Mouse (Mus musculus) kidney, embryonic 15.5 days (tissue): ENCODE results near the gene Sestd1. TPM values are rescaled to one million over a fixed set of nuclear protein-coding genes. Genes with fewer than 3 reads are reported as not detected.

ENCODE experiments used
- ATAC-seq: fragments of 200-750 bp; cut with Nextera tagmentation; replicated peaks from 2 replicates; pipeline ENCODE4 v1.8.0; 2017; ENCODE audit warnings: moderate TSS enrichment; ENCODE audit not compliant: low FRiP score
- H3K27ac ChIP-seq: fragments of 300-500 bp; sonication (generic); 2 replicates; pipeline ENCODE4 v1.5.1; 2015; ENCODE audit warnings: mild to moderate bottlenecking, inconsistent platforms
- H3K27me3 ChIP-seq: fragments of 300-500 bp; sonication (generic); 2 replicates; pipeline ENCODE4 v1.6.1; 2015; ENCODE audit warnings: inconsistent platforms
- H3K36me3 ChIP-seq: fragments of 300-500 bp; sonication (generic); 2 replicates; pipeline ENCODE4 v1.6.1; 2015; ENCODE audit warnings: inconsistent platforms
- H3K4me1 ChIP-seq: fragments of 300-500 bp; sonication (generic); 2 replicates; pipeline ENCODE4 v1.6.1; 2015; ENCODE audit warnings: inconsistent platforms
- H3K4me2 ChIP-seq: fragments of 300-500 bp; sonication (generic); 2 replicates; pipeline ENCODE4 v1.6.1; 2015; ENCODE audit warnings: moderate library complexity, mild to moderate bottlenecking, inconsistent platforms
- H3K4me3 ChIP-seq: fragments of 300-500 bp; sonication (generic); replicated peaks from 2 replicates; pipeline ENCODE4 v1.5.1; 2015; ENCODE audit warnings: mild to moderate bottlenecking, inconsistent platforms
- H3K9ac ChIP-seq: fragments of 300-500 bp; sonication (generic); 2 replicates; pipeline ENCODE4 v1.6.1; 2015; ENCODE audit warnings: mild to moderate bottlenecking, inconsistent platforms
- H3K9me3 ChIP-seq: fragments of 300-500 bp; sonication (generic); replicated peaks from 2 replicates; pipeline ENCODE4 v1.6.1; 2016; ENCODE audit warnings: inconsistent platforms
- WGBS: fragments of 180-500 bp; shearing (Covaris S2); methylation state at CpG from one replicate; pipeline ENCODE4 v1.1.7; 2015; ENCODE audit warnings: mixed read lengths; 5-methylcytosine and 5-hydroxymethylcytosine counted together
- polyA plus RNA-seq: library from polyadenylated mRNA; unstranded; fragments of >200 nt; fragmentation: Nextera tagmentation; extraction: Ambion mirVana; gene quantifications from 2 replicates; pipeline ENCODE4 v1.2.1, GENCODE M21; 2015

Sestd1 gene
- polyA plus RNA-seq: 26.6 and 31.1 TPM in 2 replicates

- Histone ChIP-seq H3K9me3 (no peaks in the 10 kb centered on the region), H3K4me2 (peak within 1 kb of the TSS; percentile 84), H3K27me3 (no peaks in the 10 kb centered on the region), H3K36me3 (no peaks in the 10 kb centered on the region), H3K4me3 (peak within 1 kb of the TSS; percentile 96), H3K9ac (peak within 1 kb of the TSS; percentile 97), H3K27ac (peak within 1 kb of the TSS; percentile 91), H3K4me1 (peaks cover 33% of the 10 kb centered on the region)
- ATAC-seq: peak; percentile 86
- WGBS: 5% methylated on average over 39 of the region's 73 CpGs
These were observed at the start of gene Sestd1 for GRCm38 (mm10) chr2:77280512-77281409. Gene Sestd1, minus strand, starts transcription at chr2:77280592.

GRCm38 (mm10) chr2:77327246-77327645 is 46.9 kb upstream of the Sestd1 start:
- no peak for ATAC-seq
- no peak overlapping the region for H3K9ac ChIP-seq
- H3K4me1 ChIP-seq: peaks cover 9% of the 10 kb centered on the region
- H3K4me2 ChIP-seq: no peak overlapping the region
- no peaks in the 10 kb centered on the region for H3K9me3 ChIP-seq
- no peaks in the 10 kb centered on the region for H3K27me3 ChIP-seq
- no peak overlapping the region for H3K27ac ChIP-seq
- 82% methylated on average over 3 of the region's 3 CpGs for WGBS
- H3K4me3 ChIP-seq: no peak overlapping the region
- no peaks in the 10 kb centered on the region for H3K36me3 ChIP-seq

- no peak overlapping the region; the same call in 1 of the 2 replicates for H3K4me2 ChIP-seq
- no peak overlapping the region for H3K4me3 ChIP-seq
- no peak for ATAC-seq
- H3K9me3 ChIP-seq: no peaks in the 10 kb centered on the region
- H3K4me1 ChIP-seq: peaks cover 9% of the 10 kb centered on the region
- peak overlapping the region; percentile 34; the same call in 1 of the 2 replicates for H3K27ac ChIP-seq
- no peak overlapping the region for H3K9ac ChIP-seq
- no peaks in the 10 kb centered on the region for H3K27me3 ChIP-seq
- 25% methylated on average over 6 of the region's 6 CpGs for WGBS
- H3K36me3 ChIP-seq: no peaks in the 10 kb centered on the region
These were observed 43.3 kb upstream of the Sestd1 start for GRCm38 (mm10) chr2:77323739-77324138.

- H3K4me2 ChIP-seq: no peak overlapping the region; the same call in 1 of the 2 replicates
- no peak overlapping the region for H3K9ac ChIP-seq
- H3K27me3 ChIP-seq: no peaks in the 10 kb centered on the region
- H3K4me1 ChIP-seq: peaks cover 9% of the 10 kb centered on the region
- no peak for ATAC-seq
- H3K36me3 ChIP-seq: no peaks in the 10 kb centered on the region
- H3K4me3 ChIP-seq: no peak overlapping the region
- H3K27ac ChIP-seq: peak overlapping the region; percentile 34; the same call in 1 of the 2 replicates
- 24% methylated on average over 9 of the region's 9 CpGs for WGBS
- H3K9me3 ChIP-seq: no peaks in the 10 kb centered on the region
These were observed 42.8 kb upstream of the Sestd1 start for GRCm38 (mm10) chr2:77323156-77323555.

GRCm38 (mm10) chr2:77319196-77319595 is 38.8 kb upstream of the Sestd1 start:
- Histone ChIP-seq H3K9me3 (no peaks in the 10 kb centered on the region), H3K27ac (no peak overlapping the region), H3K4me3 (no peak overlapping the region), H3K36me3 (no peaks in the 10 kb centered on the region), H3K27me3 (no peaks in the 10 kb centered on the region), H3K4me2 (no peak overlapping the region), H3K4me1 (peaks cover 9% of the 10 kb centered on the region), H3K9ac (no peak overlapping the region)
- ATAC-seq: no peak
- WGBS: 91% methylated on average over 5 of the region's 5 CpGs

- Histone ChIP-seq H3K27ac (no peak overlapping the region), H3K36me3 (no peaks in the 10 kb centered on the region), H3K9me3 (no peaks in the 10 kb centered on the region), H3K4me2 (no peak overlapping the region), H3K4me3 (no peak overlapping the region), H3K27me3 (no peaks in the 10 kb centered on the region), H3K9ac (no peak overlapping the region), H3K4me1 (no peaks in the 10 kb centered on the region; the same call in 1 of the 2 replicates)
- WGBS: 27% methylated on average over 7 of the region's 7 CpGs
- ATAC-seq: no peak
These were observed 36.6 kb upstream of the Sestd1 start for GRCm38 (mm10) chr2:77316961-77317360.

GRCm38 (mm10) chr2:77313846-77314245 is 33.5 kb upstream of the Sestd1 start:
- H3K27me3 ChIP-seq: no peaks in the 10 kb centered on the region
- no peaks in the 10 kb centered on the region for H3K9me3 ChIP-seq
- ATAC-seq: no peak
- WGBS: 92% methylated on average over 10 of the region's 10 CpGs
- H3K36me3 ChIP-seq: no peaks in the 10 kb centered on the region
- H3K4me2 ChIP-seq: no peak overlapping the region
- H3K27ac ChIP-seq: no peak overlapping the region
- H3K4me3 ChIP-seq: no peak overlapping the region
- H3K4me1 ChIP-seq: no peaks in the 10 kb centered on the region; the same call in 1 of the 2 replicates
- H3K9ac ChIP-seq: no peak overlapping the region

- Histone ChIP-seq H3K27ac (no peak overlapping the region), H3K9me3 (no peaks in the 10 kb centered on the region), H3K4me1 (no peaks in the 10 kb centered on the region; the same call in 1 of the 2 replicates), H3K4me2 (no peak overlapping the region), H3K4me3 (no peak overlapping the region), H3K36me3 (no peaks in the 10 kb centered on the region), H3K9ac (no peak overlapping the region), H3K27me3 (no peaks in the 10 kb centered on the region)
- 76% methylated on average over 9 of the region's 9 CpGs for WGBS
- no peak for ATAC-seq
These were observed 32.2 kb upstream of the Sestd1 start for GRCm38 (mm10) chr2:77312616-77313015.

GRCm38 (mm10) chr2:77309313-77309712 is 28.9 kb upstream of the Sestd1 start:
- Histone ChIP-seq H3K4me2 (no peak overlapping the region), H3K36me3 (no peaks in the 10 kb centered on the region), H3K9ac (no peak overlapping the region), H3K27me3 (no peaks in the 10 kb centered on the region), H3K27ac (no peak overlapping the region), H3K4me1 (0 out of 2 replicates have a peak, but pooled peaks cover 4% of the 10 kb centered on the region), H3K9me3 (no peaks in the 10 kb centered on the region), H3K4me3 (no peak overlapping the region)
- no peak for ATAC-seq
- 64% methylated on average over 7 of the region's 7 CpGs for WGBS

GRCm38 (mm10) chr2:77304494-77304893 is 24.1 kb upstream of the Sestd1 start:
- Histone ChIP-seq H3K4me3 (no peak overlapping the region), H3K27me3 (no peaks in the 10 kb centered on the region), H3K4me2 (no peak overlapping the region), H3K9ac (no peak overlapping the region), H3K27ac (peak overlapping the region; percentile 45; the same call in 1 of the 2 replicates), H3K36me3 (no peaks in the 10 kb centered on the region), H3K4me1 (0 out of 2 replicates have a peak, but pooled peaks cover 8% of the 10 kb centered on the region), H3K9me3 (no peaks in the 10 kb centered on the region)
- 69% methylated on average over 3 of the region's 3 CpGs for WGBS
- no peak for ATAC-seq

GRCm38 (mm10) chr2:77303716-77304115 is 23.3 kb upstream of the Sestd1 start:
- no peaks in the 10 kb centered on the region for H3K27me3 ChIP-seq
- no peak overlapping the region for H3K9ac ChIP-seq
- WGBS: 65% methylated on average over 3 of the region's 3 CpGs
- H3K9me3 ChIP-seq: no peaks in the 10 kb centered on the region
- 0 out of 2 replicates have a peak, but pooled peaks cover 8% of the 10 kb centered on the region for H3K4me1 ChIP-seq
- H3K4me2 ChIP-seq: no peak overlapping the region
- H3K27ac ChIP-seq: no peak overlapping the region
- ATAC-seq: no peak
- H3K36me3 ChIP-seq: no peaks in the 10 kb centered on the region
- no peak overlapping the region for H3K4me3 ChIP-seq

- H3K36me3 ChIP-seq: no peaks in the 10 kb centered on the region
- peak overlapping the region; percentile 7 for H3K27ac ChIP-seq
- 0 out of 2 replicates have a peak, but pooled peaks cover 8% of the 10 kb centered on the region for H3K4me1 ChIP-seq
- H3K9ac ChIP-seq: no peak overlapping the region
- no peak overlapping the region for H3K4me2 ChIP-seq
- no peaks in the 10 kb centered on the region for H3K27me3 ChIP-seq
- 55% methylated on average over 6 of the region's 6 CpGs for WGBS
- H3K4me3 ChIP-seq: no peak overlapping the region
- no peaks in the 10 kb centered on the region for H3K9me3 ChIP-seq
- no peak; the same call in 1 of the 2 replicates for ATAC-seq
These were observed 22.4 kb upstream of the Sestd1 start for GRCm38 (mm10) chr2:77302655-77303348.
